Mouse (Mus musculus) ES-E14 (cell line): ENCODE measurements around the gene Rab4a.

Source experiments
- HCFC1 ChIP-seq: IDR thresholded peaks from 2 replicates; pipeline ENCODE4 v1.6.1; 2012; ENCODE audit warnings: low read length, inconsistent platforms, borderline replicate concordance; ENCODE audit not compliant: insufficient read depth
- ZNF384 ChIP-seq: IDR thresholded peaks from 2 replicates; pipeline ENCODE4 v1.6.1; 2012; ENCODE audit warnings: low read depth, low read length, inconsistent platforms

- TF ChIP-seq HCFC1, result no peak
- no peak for TF ChIP-seq ZNF384
Measured at GRCm38 (mm10) chr8:123859648-123860259, 54.0 kb downstream of the Rab4a start, which contains the start of gene Ccsap.
